Mouse (Mus musculus) heart, embryonic 14.5 days (tissue): Measurements from ENCODE around the gene Cubn. TPM values are rescaled to one million over a fixed set of nuclear protein-coding genes. Genes with fewer than 3 reads are reported as not detected.

Experiments used
- ATAC-seq: fragments of 200-750 bp; cut with Nextera tagmentation; 2 replicates; pipeline ENCODE4 v1.8.0; 2017; ENCODE audit warnings: low read depth, moderate TSS enrichment; ENCODE audit not compliant: insufficient number of reproducible peaks, insufficient read depth, low FRiP score
- H3K27ac ChIP-seq, 2 experiments: fragments of 200-500 bp in 1 of 2; fragments of 300-500 bp in 1 of 2; sonication (generic) in 1 of 2; replicated peaks in 1 of 2; 2 replicates each; pipeline ENCODE4 v1.5.1; 2012 to 2014; ENCODE audit warnings: low read depth in 2 of 2, low read length in 2 of 2, control low read depth in 1 of 2, mild to moderate bottlenecking in 1 of 2, mixed read lengths in 1 of 2; ENCODE audit not compliant: control insufficient read depth in 1 of 2, insufficient read depth in 1 of 2
- H3K27me3 ChIP-seq: fragments of 300-500 bp; sonication (generic); 2 replicates; pipeline ENCODE4 v1.6.1; 2014; ENCODE audit warnings: mild to moderate bottlenecking, low read length, control low read depth; ENCODE audit not compliant: control insufficient read depth, insufficient read depth
- H3K36me3 ChIP-seq: fragments of 300-500 bp; sonication (generic); 2 replicates; pipeline ENCODE4 v1.6.1; 2014; ENCODE audit warnings: mild to moderate bottlenecking, control low read depth, low read length, mixed read lengths; ENCODE audit not compliant: control insufficient read depth, insufficient read depth
- H3K4me1 ChIP-seq, 2 experiments: fragments of 200-500 bp in 1 of 2; fragments of 300-500 bp in 1 of 2; sonication (generic) in 1 of 2; 2 replicates each; pipeline ENCODE4 v1.6.1; 2012 to 2014; ENCODE audit warnings: low read length in 2 of 2, control low read depth in 1 of 2, mixed read lengths in 1 of 2; ENCODE audit not compliant: control insufficient read depth in 2 of 2, insufficient read depth in 2 of 2
- H3K4me2 ChIP-seq: fragments of 300-500 bp; sonication (generic); 2 replicates; pipeline ENCODE4 v1.6.1; 2014; ENCODE audit warnings: mild to moderate bottlenecking, low read length
- H3K4me3 ChIP-seq, 2 experiments: fragments of 200-500 bp in 1 of 2; fragments of 300-500 bp in 1 of 2; sonication (generic) in 1 of 2; 2 replicates each; pipeline ENCODE4 v1.5.1; 2012 to 2014; ENCODE audit warnings: low read length in 2 of 2, mild to moderate bottlenecking in 2 of 2, control low read depth in 1 of 2, low read depth in 1 of 2, moderate library complexity in 1 of 2; ENCODE audit not compliant: control insufficient read depth in 1 of 2, insufficient read depth in 1 of 2
- H3K9ac ChIP-seq: fragments of 300-500 bp; sonication (generic); 2 replicates; pipeline ENCODE4 v1.6.1; 2014; ENCODE audit warnings: mild to moderate bottlenecking, low read length
- H3K9me3 ChIP-seq: fragments of 300-500 bp; sonication (generic); 2 replicates; pipeline ENCODE4 v1.6.1; 2016; ENCODE audit warnings: low read length, control low read depth; ENCODE audit not compliant: control insufficient read depth
- WGBS: fragments of 180-500 bp; shearing (Covaris S2); extraction: QIAGEN DNeasy Blood & Tissue Kit; methylation state at CpG from one replicate; pipeline ENCODE4 v1.1.7; 2014; 5-methylcytosine and 5-hydroxymethylcytosine counted together
- polyA plus RNA-seq: library from polyadenylated mRNA; unstranded; fragments of >200 nt; fragmentation: Nextera tagmentation; extraction: Ambion mirVana; gene quantifications from 2 replicates; pipeline ENCODE4 v1.2.1, GENCODE M21; 2014

Gene Cubn
- polyA plus RNA-seq, 1 experiment from 2014 or later = 0.50 TPM

- no peaks in the 10 kb centered on the region for H3K9me3 ChIP-seq
- 5% methylated on average over 1 of the region's 1 CpGs for WGBS
- H3K4me2 ChIP-seq = no peak overlapping the region
- peaks cover 0 to 4% of the 10 kb centered on the region in 2 experiments; a peak in 2 of 4 replicates for H3K4me1 ChIP-seq
- H3K27me3 ChIP-seq = no peaks in the 10 kb centered on the region
- no peak overlapping the region for H3K4me3 ChIP-seq
- no peak overlapping the region for H3K9ac ChIP-seq
- no peak for ATAC-seq
- H3K27ac ChIP-seq = no peak overlapping the region
- H3K36me3 ChIP-seq = no peaks in the 10 kb centered on the region
Measured at GRCm38 (mm10) chr2:13290661-13291060, 201.0 kb downstream of the Cubn start.

- no peak overlapping the region for H3K4me2 ChIP-seq
- no peak overlapping the region for H3K27ac ChIP-seq
- H3K4me3 ChIP-seq = no peak overlapping the region
- no peaks in the 10 kb centered on the region for H3K9me3 ChIP-seq
- no peak for ATAC-seq
- WGBS = 75% methylated on average over 3 of the region's 3 CpGs
- H3K4me1 ChIP-seq = peaks cover 0 to 4% of the 10 kb centered on the region in 2 experiments; a peak in 2 of 4 replicates
- no peaks in the 10 kb centered on the region for H3K36me3 ChIP-seq
- H3K9ac ChIP-seq = no peak overlapping the region
- H3K27me3 ChIP-seq = no peaks in the 10 kb centered on the region
Measured at GRCm38 (mm10) chr2:13290070-13290469, 201.5 kb downstream of the Cubn start.

GRCm38 (mm10) chr2:13278114-13278862, 213.3 kb downstream of the Cubn start:
- no peak overlapping the region for H3K4me3 ChIP-seq
- H3K36me3 ChIP-seq = no peaks in the 10 kb centered on the region
- H3K27me3 ChIP-seq = no peaks in the 10 kb centered on the region
- H3K4me1 ChIP-seq = no peaks in the 10 kb centered on the region
- ATAC-seq = no peak
- no peak overlapping the region for H3K9ac ChIP-seq
- peak overlapping the region; percentile 27; the same call in 1 of the 2 replicates for H3K4me2 ChIP-seq
- 54% methylated on average over 10 of the region's 10 CpGs for WGBS
- no peaks in the 10 kb centered on the region for H3K9me3 ChIP-seq
- no peak overlapping the region; a peak in 1 of 4 replicates for H3K27ac ChIP-seq

GRCm38 (mm10) chr2:13275874-13276273, 215.7 kb downstream of the Cubn start:
- Histone ChIP-seq H3K9me3 (no peaks in the 10 kb centered on the region), H3K4me3 (no peak overlapping the region), H3K27ac (no peak overlapping the region), H3K4me2 (no peak overlapping the region), H3K9ac (no peak overlapping the region), H3K4me1 (no peaks in the 10 kb centered on the region), H3K27me3 (no peaks in the 10 kb centered on the region), H3K36me3 (no peaks in the 10 kb centered on the region)
- no peak for ATAC-seq
- WGBS = 52% methylated on average over 7 of the region's 7 CpGs

- WGBS = under 1% methylated on average over 37 of the region's 37 CpGs
- H3K4me3 ChIP-seq = peak within 1 kb of the TSS; percentile 62 to 71
- peaks cover 8 to 28% of the 10 kb centered on the region in 2 experiments for H3K4me1 ChIP-seq
- H3K4me2 ChIP-seq = peak within 1 kb of the TSS; percentile 69
- H3K27me3 ChIP-seq = no peaks in the 10 kb centered on the region
- peak within 1 kb of the TSS; percentile 82 for H3K9ac ChIP-seq
- H3K9me3 ChIP-seq = no peaks in the 10 kb centered on the region
- peaks cover 17% of the 10 kb centered on the region for H3K36me3 ChIP-seq
- ATAC-seq = peak; percentile 99
- H3K27ac ChIP-seq = peak within 1 kb of the TSS; percentile 42 to 75
Measured at GRCm38 (mm10) chr2:13271165-13271957, 220.3 kb downstream of the Cubn start, which contains the start of gene Rsu1. Rsu1 (minus strand) TSS chr2:13271415.

GRCm38 (mm10) chr2:13270736-13271135, 220.9 kb downstream of the Cubn start:
- H3K9ac ChIP-seq = peak overlapping the region; percentile 82
- peak; percentile 27 for ATAC-seq

GRCm38 (mm10) chr2:13268681-13269293, 222.8 kb downstream of the Cubn start:
- Histone ChIP-seq H3K27ac (0 out of 4 replicates have a peak overlapping the region, but pooled peaks of 1 of the 2 experiments have one; percentile 33), H3K4me1 (peaks cover 8 to 29% of the 10 kb centered on the region in 2 experiments), H3K9ac (no peak overlapping the region), H3K4me2 (peak overlapping the region; percentile 21; the same call in 1 of the 2 replicates), H3K27me3 (no peaks in the 10 kb centered on the region), H3K9me3 (no peaks in the 10 kb centered on the region), H3K4me3 (no peak overlapping the region), H3K36me3 (peaks cover 28% of the 10 kb centered on the region)
- no peak for ATAC-seq
- 88% methylated on average over 4 of the region's 4 CpGs for WGBS

More at GRCm38 (mm10) chr2:13270736-13271135, 220.9 kb downstream of the Cubn start:
- peaks cover 21% of the 10 kb centered on the region for H3K36me3 ChIP-seq
- H3K4me2 ChIP-seq = peak overlapping the region; percentile 69
- peaks cover 8 to 29% of the 10 kb centered on the region in 2 experiments for H3K4me1 ChIP-seq
- H3K27ac ChIP-seq = peak overlapping the region; percentile 42 to 75
- H3K4me3 ChIP-seq = peak overlapping the region; percentile 62 to 71
- no peaks in the 10 kb centered on the region for H3K9me3 ChIP-seq
- no peaks in the 10 kb centered on the region for H3K27me3 ChIP-seq
- WGBS = 12% methylated on average over 8 of the region's 8 CpGs
